Mouse (Mus musculus) megakaryocyte, adult 5-6 weeks (primary cell): ENCODE data around the gene Htr2a. TPM values are rescaled to one million over a fixed set of nuclear protein-coding genes. Genes with fewer than 3 reads are reported as not detected.

Experiments used
- ATAC-seq: 2 replicates; pipeline ENCODE4 v1.8.0; 2016; ENCODE audit warnings: mild to moderate bottlenecking, inconsistent platforms; ENCODE audit not compliant: poor library complexity, severe bottlenecking
- total RNA-seq, 2 experiments: library from RNA; stranded (forward) in 1 of 2; stranded (reverse) in 1 of 2; fragments of 153-499, 151-499 nt in 1 of 2; fragments of 221-1000, 200-1000 nt in 1 of 2; gene quantifications; 2 replicates each; pipeline versions ENCODE4 v1.2.3 to v1.2.4; 2015 to 2017

Htr2a gene
- total RNA-seq (2015) (0.18 and 0.21 TPM in 2 replicates), total RNA-seq (2017) (not detected in 2 replicates)

DNA sequence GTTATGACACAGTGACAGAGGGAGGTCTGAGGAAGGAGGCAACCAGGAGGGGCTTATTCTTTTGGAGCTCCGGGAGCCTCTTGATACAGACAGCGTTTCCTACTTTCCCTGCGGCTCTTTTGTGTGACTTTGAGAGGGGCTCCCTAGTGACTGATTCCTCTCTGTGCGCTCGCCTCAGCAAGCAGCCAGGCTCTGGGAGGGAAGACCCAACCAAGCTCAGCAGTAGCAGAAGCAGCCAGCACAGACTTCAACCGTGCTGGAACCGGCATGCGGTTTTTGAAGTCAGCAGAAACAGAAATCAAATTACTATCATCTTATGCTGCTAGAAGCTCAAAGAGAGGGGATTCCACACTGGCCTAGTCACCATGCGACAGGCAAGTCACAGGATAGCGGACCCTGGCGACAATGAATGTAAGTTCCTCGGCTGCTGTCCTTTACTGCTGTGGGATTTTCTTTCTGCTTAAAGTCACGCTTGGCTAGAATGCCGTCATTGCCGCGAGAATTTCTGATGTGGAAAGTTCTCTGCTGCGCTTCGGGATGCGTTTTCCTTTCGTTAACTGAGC is at the start of gene Htr2a:
Gene Htr2a (plus strand): TSS at position 22 of the 563 bp plus-strand sequence.
- ATAC-seq: 0 out of 2 replicates have a peak, but pooled peaks have one; percentile 13

DNA sequence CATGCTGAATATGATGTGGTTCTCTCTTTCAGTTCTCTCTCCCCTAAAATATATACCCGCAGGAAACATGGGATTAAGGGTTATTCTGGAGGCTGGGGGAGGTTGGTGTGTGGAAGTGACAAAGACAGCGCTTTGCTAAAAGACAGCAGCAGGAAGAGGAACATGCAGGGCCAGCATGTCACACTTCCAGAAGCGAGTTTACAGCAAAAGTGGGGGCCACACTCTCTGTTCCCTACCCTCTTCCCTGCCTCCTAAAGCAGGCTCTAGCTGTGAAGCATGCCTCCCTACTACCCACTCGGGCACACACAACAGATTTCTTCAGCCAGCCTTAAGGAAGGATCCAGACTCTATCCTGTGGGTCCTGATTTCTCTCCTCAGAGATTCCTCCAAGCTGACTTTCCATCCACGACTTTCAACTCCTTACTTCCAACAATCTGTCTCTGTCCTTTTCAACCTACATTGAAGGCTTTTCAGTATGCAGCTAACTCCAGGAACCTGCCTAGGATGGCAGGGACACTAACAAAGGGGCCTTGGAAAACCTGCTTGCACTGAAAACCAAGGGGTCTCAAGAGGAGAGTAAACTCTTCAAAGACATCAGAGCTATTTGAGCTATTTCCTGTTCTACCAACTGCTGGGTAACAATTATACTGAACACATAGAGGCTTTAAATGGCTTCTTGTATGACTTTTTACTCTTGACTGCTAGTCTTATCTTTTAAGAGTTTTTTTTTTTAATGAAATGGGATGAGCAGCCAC is 39.1 kb upstream of the Htr2a start:
- no peak for ATAC-seq

DNA sequence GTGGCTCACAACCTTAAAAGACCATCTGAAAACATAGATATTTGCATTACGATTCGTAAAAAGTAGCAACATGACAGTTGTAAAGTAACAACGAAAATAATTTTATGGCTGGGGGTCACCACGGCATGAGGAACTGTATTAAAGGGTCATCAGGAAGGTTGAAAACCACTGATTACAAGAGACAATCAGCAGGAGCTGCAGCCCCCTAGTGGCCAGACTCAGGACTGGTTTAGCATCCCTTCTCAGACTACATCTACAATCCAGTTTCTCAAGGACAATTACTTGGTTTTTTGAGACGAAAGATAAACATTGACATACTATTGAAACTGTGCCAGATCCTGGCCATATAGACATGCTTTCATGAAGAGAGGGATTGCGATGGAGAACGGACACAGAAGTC is 38.1 kb upstream of the Htr2a start:
- 0 out of 2 replicates have a peak, but pooled peaks have one; percentile 38 for ATAC-seq

DNA sequence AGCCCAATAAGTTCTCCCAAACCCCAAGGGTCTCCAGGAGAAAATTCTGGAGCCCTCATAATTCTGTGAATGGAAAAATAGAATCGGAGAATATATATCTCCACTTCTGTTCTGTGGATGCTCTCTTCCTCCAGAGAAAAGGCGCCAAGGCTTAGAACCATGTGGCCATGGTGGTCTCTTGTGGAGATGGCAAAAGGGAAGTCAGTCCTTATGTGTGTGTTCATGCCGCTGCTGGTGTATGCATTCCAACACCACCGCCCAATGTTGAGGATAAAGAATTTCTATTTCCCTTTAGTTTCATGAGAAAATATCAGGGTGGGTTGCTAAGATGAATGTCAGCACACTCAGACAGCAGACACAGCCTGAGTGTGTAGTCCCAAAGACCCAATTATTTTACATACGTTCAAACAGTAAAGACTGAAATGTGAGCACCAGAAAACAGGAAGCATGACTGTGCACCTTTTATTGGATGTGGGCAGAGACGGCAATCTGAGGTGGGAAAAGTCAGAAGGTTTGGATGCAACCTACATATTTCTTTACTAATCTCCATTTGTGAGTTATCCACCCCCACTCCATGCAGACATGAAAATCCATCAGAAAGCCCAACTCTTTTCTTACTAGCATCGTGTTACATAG is 37.4 kb upstream of the Htr2a start:
- ATAC-seq: peak; percentile 67

DNA sequence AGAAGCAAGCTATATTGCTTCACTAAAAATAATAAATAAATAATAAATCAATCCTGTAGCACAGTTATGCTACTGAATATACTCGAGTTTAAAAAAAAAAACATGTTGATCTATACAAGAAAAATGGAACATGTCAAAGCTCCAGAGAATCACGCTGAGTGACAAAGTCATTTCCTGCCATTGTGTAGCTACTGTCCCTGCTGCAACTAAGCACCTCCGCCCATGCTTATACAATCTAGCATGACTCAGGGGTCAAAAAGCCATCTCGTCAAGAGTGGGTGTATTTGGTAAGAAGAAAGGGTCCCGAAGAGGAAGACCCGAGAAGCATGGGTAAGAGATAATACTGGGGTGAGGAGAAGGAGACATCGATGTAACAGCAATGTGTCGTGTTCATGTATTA is 29.3 kb upstream of the Htr2a start:
- no peak for ATAC-seq

DNA sequence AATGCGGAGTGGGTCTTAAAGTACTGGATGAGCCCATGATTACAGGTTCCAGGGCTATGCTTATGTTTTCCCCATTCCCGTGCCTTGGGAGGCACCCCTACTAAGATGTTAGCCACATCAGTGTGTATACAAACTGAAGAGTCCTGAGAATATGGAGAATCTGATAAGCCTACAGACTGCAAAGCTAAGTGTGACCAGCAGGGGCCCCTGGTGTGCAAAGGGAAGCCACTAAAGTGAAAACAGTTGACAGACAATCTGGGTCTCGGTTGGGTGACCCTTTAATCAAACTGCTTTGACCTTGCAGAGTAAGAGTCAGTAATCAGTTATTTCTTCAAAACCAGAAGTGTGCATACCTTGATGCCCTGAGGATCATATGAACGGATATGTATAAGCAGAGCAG is 21.8 kb upstream of the Htr2a start:
- peak; percentile 84 for ATAC-seq

DNA sequence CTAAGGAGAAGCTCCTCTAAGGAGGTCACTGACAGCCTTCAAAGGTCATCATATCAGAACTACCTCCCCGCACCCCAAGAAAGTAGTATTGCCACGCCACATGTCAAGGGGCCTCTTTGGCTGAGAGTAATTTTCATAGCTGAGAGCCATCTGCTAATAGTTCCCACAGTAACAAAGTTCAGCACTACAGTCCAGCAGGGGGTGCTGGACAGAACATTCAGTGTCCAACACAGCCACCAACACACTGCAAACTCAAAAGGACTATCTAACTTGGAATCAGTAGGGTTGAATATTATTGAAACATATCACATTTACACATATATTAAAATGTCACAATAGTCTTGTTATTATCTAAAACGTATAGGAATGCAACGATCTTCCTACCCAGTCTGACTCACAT is 2.6 kb upstream of the Htr2a start:
- no peak for ATAC-seq

DNA sequence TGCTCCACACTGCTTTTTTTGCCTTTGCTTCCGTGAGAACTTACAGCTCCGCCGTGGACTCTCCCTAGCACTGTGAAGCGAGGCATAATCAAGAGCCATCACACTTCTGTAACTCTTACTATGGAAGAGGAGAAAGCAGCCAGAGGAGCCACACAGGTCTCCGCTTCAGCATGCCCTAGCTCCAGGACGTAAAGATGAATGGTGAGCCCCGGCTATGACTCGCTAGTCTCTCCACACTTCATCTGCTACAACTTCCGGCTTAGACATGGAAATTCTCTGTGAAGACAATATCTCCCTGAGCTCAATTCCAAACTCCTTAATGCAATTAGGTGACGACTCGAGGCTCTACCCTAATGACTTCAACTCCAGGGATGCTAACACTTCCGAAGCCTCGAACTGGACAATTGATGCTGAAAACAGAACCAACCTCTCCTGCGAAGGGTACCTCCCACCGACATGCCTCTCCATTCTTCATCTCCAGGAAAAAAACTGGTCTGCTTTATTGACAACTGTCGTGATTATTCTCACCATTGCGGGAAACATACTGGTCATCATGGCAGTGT is 1.1 kb downstream of the Htr2a start:
- ATAC-seq: no peak

DNA sequence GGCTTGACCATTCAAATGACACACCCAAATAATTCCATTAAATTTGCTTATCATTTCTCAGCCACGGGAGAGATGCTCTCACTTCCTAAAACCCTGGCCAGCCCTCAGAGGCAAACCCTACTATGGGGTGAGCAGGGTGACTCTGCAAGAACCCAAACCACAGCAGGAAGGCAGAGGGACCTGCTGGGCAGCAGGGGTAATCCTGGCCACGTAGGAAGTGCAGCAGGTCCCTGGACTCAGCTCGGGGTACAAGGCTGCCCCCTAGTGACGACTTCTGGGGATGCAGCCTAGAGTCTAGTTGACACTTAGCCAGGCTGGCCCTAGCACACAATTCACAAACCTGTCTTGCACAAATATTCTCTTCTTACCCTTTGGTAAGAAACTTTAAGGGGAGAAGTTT is 2.7 kb downstream of the Htr2a start:
- ATAC-seq: peak; percentile 74

DNA sequence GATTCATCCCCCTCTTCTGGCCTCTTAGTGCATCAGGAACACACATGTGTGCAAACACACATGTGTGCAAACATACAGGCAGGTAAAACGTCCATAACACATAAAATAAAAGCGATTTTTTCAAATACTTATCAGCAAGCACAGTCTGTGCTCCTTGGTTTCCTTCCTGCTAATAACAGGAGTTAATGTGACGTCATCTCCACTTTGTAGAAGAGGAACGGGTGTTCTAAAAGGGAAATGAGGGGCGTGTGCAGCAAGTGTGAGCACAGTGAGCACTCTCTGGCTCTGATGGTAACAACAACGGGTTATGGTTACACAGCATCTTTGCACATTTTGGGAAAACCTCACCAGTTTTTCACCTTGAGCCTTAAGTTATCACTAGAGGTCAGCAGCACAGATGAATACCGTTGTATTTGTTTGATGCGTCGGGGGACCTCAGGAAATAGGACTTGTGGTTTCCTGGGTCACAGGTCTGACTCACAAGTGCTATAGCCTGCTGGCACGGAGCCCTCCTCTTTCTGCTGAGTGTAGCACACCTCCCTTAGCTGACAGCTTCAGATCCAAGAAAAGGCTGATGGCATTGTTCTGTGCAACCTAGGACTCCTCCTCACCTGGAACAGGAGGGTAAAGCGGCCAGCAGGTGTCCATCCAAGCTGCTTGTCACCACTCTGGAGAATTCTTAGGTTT is 5.6 kb downstream of the Htr2a start:
- ATAC-seq: peak; percentile 70

DNA sequence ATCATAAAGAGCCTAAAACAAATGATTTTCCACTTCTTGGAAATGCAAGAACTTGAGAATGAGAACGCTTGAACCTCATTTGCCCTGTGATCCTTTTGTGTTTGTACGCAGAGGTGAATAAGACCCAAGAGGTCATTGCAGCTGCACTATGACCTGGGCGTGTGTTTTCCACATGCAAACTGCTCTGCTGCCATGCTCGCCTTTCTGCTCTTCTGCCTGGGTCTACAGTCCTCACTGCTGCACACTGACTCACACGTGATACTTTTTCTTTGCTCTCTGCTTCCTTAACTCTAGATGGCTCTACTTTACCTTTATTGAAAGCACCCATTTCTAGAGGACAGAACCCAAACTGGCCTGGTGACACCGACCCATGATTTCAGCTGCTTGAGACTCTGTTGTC is 9.4 kb downstream of the Htr2a start:
- ATAC-seq: no peak

DNA sequence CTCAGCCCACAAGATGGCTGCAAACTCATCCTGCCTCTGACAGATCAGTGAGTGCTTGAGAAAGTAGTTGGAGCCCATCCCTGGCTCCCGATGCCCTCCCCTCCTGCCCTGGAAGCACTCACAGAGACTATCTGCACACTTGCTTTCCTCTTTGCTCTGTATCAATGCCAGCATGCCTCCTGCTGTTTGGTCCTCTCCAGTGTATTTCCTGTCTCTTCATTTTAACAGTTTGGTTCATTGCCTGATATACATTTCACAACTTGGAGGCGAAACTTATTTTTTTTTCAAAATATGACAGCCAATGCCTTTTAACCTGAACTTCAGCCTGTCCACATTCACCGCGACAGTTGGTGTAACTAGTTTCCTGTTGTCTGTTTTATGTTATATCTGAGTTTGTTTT is 11.0 kb downstream of the Htr2a start:
- ATAC-seq: no peak

DNA sequence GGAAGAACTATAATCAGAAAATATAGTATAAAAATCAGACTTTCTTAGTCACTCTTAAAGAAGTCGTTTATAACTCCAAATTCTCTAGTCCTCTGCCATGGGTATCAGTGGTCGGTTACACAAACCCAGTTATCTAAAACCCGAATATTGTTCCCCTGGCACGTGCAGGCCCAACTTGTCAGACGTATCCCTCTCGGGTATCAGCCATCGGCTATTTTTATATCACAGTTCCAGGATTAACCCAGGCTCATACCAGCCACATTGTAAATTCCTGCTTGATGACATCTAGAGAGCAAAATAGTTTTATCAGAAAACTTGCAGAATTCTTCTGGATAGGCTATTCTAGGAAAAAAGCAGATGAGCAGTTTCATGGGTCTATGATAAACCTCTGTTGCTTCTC is 16.6 kb downstream of the Htr2a start:
- ATAC-seq: no peak

DNA sequence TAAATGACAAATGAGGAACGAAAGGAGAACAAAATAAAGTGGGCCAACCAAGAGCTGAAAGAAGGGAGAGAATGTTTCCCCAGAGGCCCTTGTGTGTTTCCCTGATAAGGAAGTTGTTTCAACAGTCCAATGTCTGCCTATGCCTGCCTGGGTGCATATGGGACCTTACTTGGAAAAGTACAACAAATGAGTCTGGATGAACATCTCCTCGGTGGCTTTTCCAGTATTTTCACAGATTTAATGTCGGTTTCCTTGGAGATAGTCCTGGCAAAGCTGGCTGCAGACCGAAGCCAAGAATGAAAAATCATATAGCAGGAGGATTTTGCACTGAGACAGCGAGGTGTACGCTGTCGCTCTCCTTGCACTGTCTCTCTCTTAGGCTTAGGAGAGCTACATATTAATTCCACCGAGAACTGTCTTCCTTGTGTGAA is 18.8 kb downstream of the Htr2a start:
- no peak for ATAC-seq

DNA sequence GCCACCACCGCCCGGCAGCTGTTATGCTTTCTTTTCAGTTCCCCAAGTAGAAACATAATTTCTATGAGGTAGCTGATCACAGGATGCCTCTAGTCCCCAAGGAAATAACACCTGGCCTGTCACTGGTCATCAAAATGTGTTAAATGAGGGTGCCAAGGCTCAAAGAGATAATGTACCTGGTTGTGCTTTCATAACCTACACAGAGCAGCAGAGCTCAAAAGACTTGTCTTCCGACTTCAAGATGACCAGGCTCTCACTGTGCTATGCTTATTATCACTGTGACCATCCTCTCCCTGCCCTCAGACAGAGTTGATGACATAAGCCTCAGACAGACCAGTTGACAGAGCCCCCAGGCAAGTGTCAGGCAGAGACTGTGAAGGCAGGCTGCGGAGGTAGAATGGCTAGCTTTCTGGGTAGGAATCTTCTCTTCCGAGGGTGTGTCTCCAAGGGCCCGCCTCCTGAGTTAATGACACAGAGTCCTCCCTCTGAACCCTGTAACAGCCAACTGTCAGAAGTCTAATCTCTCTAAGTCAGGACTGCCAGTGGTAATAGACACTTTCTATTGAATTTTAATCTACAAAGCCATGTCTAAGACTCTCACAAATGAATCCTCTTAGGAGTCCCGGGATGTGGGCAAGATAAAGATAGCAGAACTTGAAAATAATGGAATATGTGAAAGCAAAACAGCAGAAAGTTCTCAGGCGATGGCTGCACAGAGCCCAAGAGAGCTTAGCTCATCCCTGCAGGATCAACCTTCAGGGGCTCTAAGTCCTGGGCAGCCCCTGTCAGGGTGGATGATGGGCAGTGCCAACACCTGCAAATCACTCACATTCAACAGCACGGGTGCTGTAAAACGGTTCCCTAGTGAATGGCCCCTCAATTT is 31.7 kb downstream of the Htr2a start:
- ATAC-seq: peak; percentile 52

DNA sequence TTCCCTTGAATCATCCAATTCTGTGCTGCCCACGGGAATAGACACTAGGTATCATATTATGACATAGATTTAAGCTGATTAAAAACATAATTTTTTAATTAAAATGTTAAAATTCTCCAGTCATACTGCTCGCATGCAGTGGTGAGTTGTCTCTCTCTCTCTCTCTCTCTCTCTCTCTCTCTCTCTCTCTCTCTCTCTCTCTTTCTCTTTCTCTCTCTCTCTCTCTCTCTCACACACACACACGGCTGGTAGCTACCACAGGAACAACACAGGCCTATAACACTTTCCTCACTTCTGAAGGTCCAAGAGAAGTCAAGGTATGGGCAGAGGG is 32.3 kb downstream of the Htr2a start:
- ATAC-seq: no peak

DNA sequence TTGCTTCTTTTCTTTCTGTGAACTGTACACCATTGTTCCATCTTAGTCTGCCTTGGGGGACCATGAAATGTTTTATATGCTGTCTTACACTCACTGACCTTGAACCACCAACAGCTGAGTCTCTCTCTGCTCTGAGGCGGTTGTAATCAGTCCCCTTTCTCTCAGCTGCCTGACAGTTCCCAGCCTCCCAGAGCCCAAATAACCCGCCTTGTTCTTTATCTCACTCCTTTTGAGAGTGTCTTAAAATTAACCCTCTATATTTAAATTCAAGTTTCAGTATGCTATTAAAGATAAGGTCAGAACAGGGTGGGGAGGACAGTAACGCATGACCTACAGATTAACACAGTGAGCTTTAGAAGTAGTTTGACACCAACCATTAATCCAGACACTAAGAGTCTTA is 32.9 kb downstream of the Htr2a start:
- ATAC-seq: no peak

DNA sequence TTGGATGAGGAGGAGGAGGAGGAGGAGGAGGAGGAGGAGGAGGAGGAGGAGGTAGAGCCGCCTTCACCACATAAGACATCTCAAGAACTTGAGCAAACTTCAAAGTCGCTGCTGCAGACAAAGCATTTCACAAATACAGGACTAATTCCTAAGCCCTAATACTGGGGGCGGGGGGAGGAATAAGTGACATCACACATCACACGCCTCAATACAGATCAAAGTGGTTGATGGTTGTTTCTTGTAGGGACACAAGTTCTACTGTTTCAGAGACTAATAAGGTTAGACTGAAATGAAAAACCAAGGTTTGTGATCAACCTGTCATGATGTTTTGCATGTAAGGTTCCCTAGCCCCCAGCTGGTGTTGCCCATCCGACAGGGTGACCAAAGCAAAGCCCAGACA is 39.2 kb downstream of the Htr2a start:
- ATAC-seq: no peak

DNA sequence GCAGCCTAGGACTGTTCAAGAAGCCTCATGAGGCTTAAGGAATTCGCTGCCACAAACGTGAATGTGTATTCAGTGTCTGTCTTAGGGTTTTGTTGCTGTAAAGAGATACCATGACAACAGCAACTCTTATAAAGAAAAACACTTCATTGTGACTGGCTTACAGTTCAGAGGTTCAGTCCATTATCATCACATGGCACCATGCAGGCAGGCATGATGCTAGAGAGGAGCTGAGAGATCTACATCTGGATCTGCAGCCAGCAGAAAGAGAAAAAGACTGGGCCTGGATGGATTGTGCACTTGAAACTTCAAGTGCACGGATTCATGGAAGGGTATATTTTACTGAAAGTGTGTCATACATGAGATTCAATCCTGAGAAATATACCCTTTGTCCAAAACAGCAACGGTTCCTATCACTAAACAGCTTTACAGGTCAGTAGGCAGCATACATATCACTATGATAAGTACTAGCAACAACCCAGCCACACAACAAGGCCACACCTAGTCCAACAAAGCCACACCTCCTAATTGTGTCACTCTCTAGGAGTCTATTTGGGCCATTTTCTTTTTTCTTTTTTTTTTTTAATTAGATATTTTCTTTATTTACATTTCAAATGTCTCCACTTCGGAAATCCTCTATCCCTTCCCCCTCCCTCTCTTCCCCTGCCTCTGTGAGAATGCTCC is 43.8 kb downstream of the Htr2a start:
- ATAC-seq: no peak

DNA sequence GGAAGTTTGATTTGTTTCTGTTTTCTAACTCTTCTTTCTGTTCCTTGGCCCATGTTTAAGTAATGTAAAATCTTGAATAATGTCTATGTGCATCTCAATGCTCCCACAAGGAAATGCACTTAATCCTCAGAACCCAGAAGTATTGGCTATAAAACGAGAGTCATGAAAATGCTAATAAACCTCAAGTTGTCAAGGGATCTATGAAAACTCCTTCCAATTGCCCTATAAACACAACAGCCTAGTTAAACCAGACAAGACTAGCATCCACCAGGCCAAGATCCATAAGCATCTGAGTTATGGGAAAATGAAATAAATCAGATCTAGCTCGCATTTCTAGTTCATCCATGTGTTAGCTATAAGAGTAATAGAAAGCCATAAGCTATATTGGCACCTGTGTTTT is 51.3 kb downstream of the Htr2a start:
- no peak for ATAC-seq
